Mouse (Mus musculus) heart, postnatal 0 days (tissue): ENCODE results near the gene Ly75.

Experiments
- CTCF ChIP-seq: IDR thresholded peaks from 2 replicates; pipeline ENCODE4 v1.5.1; 2016; ENCODE audit warnings: antibody characterized with exemption, control low read depth, low read depth
- EP300 ChIP-seq: IDR thresholded peaks from 2 replicates; pipeline ENCODE4 v1.6.1; 2016; ENCODE audit warnings: antibody characterized with exemption, low read depth

DNA sequence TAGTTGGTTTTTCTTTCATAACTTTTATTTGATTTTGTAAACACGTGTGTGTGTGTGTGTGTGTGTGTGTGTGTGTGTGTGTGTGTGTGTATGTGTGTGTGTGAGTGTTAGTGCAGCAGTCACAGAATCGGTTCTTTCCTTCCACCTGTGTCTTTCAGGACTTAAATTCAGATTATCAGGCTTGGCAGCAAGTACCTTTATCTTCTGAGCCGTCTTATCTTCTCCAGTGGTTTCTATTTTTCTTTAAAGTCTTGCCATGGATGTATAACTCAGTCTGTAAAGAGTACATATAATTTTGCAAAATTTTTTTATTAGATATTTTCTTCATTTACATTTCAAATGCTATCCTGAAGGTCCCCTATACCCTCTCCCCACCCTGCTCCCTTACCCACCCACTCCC is 4.3 kb upstream of the Ly75 start:
- TF ChIP-seq CTCF (no peak), EP300 (no peak)
